Mouse (Mus musculus): ENCODE results near the gene Trpm8. TPM values are rescaled to one million over a fixed set of nuclear protein-coding genes. Genes with fewer than 3 reads are reported as not detected.

Trpm8 gene
- polyA plus RNA-seq, 1 experiment from 2014 or later = 0.01 TPM

DNA sequence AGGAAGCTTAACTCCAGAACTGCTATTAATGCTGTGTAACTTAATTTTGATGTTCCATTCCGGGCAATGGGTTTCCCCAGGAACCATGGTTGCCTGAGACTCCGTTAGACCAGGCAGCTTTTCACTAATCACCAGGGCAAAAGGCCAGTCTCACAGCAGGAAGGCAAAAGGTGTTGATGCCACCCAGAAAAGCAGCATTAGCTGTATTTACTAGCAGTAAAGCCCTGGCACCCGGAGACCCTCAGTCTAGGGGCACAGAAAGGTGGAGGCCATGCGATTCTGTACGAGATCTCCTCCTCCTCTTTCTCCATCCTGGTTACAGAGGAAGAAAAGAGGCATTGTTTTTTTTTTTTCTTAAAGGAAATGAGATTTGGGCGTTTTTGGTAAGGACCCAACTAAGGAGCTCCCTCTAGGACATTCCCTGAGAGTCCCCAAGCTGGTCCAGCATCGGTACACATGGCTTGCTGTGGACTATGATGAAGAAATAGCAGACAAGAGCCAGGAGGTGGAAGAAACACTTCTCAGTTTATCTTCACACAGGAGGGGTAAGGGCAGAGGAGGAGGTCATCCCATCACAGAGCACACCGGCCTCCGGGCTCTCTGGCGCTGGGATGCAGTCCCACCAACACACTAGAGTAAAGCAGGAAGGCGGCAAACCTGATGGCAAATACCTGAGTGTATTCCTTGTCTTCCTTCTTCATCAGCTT lies 2.9 kb upstream of the Trpm8 start:
- ChIA-PET POLR2A (interaction anchor here (0.7 to 2.5 kb wide), 2 partner anchors 12 to 17 kb away, joined by 4 to 7 read pairs; no protein-coding TSS in a partner anchor), CTCF (interaction anchor here (1.0 to 9.1 kb wide), 2 partner anchors 10 to 12 kb away, joined by 4 to 93 read pairs; no protein-coding TSS in a partner anchor)
- in situ Hi-C loops (cut with MboI; ENCODE audit: low pct_unique_long_range_greater_than_20kb) = loop anchor here (5.0 to 25.0 kb wide), 2 partner anchors 122 to 437 kb away; no protein-coding TSS in a partner anchor
- no peak for DNase-seq (ENCODE audit: low read depth, low spot score)
- TF ChIP-seq CTCF (IDR thresholded peaks at IDR 0.05) = no peak
- H3K27me3 ChIP-seq = no peaks in the 10 kb centered on the region
- no peak for ATAC-seq

DNA sequence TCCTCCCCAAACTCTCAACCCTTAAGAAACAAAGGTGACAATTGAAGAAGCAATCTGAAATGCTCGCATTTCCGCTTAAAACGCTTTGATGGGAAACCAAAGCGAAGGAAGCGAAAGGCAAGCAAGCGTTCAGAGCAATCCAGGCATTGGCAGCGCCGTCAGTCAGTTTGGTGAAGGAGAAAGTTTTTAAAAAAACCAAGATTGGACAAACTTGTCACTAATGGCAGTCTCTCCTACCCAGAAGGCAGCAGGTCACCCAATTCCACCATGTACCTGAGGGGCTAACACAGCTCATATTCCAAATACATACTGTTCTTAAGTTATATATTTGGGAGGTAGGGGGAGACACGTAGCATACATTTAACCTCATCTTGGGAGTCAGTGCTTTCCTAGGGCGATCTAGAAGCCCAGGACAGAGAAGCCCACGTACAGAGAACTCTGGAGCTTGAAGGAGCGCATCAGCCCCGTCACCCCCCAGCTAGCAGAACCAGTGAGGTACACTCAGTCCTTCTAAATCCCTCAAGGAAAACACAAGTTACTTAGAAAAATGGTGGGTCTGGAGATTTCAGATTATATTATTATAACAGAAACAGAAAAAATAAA lies 2.3 kb upstream of the Trpm8 start:
- in situ Hi-C loops (cut with MboI; ENCODE audit: low pct_unique_long_range_greater_than_20kb) = loop anchor here (5.0 to 25.0 kb wide), 2 partner anchors 123 to 438 kb away; no protein-coding TSS in a partner anchor
- POLR2A ChIA-PET = interaction anchor here (0.7 to 2.5 kb wide), 2 partner anchors 13 to 17 kb away, joined by 4 to 7 read pairs; no protein-coding TSS in a partner anchor
- no peak for TF ChIP-seq CTCF (IDR thresholded peaks at IDR 0.05)
- CTCF ChIA-PET = interaction anchor here (1.0 to 9.1 kb wide), 2 partner anchors 11 kb away, joined by 4 to 93 read pairs; no protein-coding TSS in a partner anchor
- no peak for DNase-seq (ENCODE audit: low read depth, low spot score)
- ATAC-seq = no peak
- H3K27me3 ChIP-seq = no peaks in the 10 kb centered on the region

DNA sequence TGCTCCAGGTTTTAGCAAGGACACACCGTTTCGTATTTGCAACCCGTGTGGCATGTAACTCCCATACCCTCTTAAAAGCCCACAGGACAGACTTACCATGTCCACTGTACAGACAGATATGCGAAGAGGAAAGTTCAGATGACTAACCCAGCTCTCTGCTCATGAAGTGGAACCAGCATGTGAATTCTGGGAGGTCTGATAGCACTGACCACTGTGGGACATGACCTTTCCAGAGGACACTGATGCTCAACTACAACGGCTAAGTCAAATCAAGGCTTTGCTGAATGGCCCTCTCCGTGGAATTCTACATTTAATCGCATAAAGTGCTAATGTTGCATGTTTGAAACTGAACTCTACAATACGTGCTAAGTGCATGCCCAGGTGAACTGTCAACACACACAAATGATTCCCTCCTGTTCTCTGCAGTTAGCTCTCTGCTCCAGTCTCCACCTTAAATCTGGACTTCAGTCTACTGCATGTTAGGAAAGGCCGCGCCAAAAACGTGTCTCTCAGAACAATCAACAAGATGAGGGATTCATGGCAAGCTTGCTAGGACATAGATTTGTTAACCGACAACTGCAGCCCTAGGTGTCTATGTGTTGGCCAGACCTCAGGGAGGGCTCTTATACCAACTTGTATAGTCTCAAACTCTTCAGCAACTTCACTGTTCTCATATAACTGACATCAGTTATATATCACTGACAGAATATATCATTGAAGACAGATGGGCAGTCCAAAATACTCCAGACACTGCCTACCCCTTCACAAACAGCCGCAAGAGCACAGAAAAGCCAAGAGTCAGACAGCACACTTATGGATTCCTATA lies 1.6 kb upstream of the Trpm8 start:
- no peak for DNase-seq (ENCODE audit: low read depth, low spot score)
- no peaks in the 10 kb centered on the region for H3K27me3 ChIP-seq
- TF ChIP-seq CTCF (IDR thresholded peaks at IDR 0.05) = no peak
- ChIA-PET CTCF (interaction anchor here (9.1 kb wide), 1 partner anchor 12 kb away, joined by 93 read pairs; no protein-coding TSS in a partner anchor), POLR2A (interaction anchor here (1.3 to 2.5 kb wide), 2 partner anchors 12 to 14 kb away, joined by 3 to 7 read pairs; no protein-coding TSS in a partner anchor)
- no peak for ATAC-seq
- in situ Hi-C loops (cut with MboI; ENCODE audit: low pct_unique_long_range_greater_than_20kb) = loop anchor here (5.0 to 25.0 kb wide), 2 partner anchors 124 to 439 kb away; no protein-coding TSS in a partner anchor

DNA sequence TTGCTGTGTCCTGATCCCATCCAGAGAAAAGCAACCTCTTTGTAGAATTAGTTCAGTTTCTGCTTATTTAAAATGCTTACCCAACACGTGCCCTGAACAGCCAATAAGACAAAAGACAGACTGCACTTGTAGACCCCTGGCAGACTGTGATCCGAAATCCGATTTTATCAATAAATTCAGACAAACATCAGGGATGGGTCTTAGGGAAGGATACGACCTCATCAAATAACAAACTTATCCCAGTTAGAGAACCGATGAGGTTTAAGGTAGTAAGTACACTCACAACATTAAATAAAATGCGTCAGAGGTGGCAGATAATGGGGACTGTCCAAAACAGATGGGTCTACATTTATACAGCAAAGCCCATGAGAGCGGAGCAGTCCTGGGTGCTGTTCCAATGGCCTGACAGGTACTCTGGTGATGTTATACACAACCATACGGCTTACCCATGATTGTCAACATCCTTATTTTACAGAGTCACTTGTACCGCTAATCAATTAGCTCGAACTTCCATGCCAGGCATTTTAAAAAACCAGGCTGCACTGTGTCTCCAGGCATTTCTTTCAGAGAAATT lies 850 bp upstream of the Trpm8 start:
- H3K27me3 ChIP-seq = no peaks in the 10 kb centered on the region
- TF ChIP-seq CTCF (IDR thresholded peaks at IDR 0.05) = no peak
- DNase-seq (ENCODE audit: low read depth, low spot score) (no peak), ATAC-seq (no peak)
- POLR2A ChIA-PET = interaction anchor here (0.6 to 1.3 kb wide), 2 partner anchors 13 to 41 kb away, joined by 3 to 4 read pairs; no protein-coding TSS in a partner anchor
- CTCF ChIA-PET = interaction anchor here (1.4 to 9.1 kb wide), 7 partner anchors 11 to 65 kb away, joined by 4 to 93 read pairs (median 7); partner anchors contain the start of gene Ugt1a1
- in situ Hi-C loops (cut with MboI; ENCODE audit: low pct_unique_long_range_greater_than_20kb) = loop anchor here (5.0 to 25.0 kb wide), 2 partner anchors 124 to 439 kb away; no protein-coding TSS in a partner anchor

DNA sequence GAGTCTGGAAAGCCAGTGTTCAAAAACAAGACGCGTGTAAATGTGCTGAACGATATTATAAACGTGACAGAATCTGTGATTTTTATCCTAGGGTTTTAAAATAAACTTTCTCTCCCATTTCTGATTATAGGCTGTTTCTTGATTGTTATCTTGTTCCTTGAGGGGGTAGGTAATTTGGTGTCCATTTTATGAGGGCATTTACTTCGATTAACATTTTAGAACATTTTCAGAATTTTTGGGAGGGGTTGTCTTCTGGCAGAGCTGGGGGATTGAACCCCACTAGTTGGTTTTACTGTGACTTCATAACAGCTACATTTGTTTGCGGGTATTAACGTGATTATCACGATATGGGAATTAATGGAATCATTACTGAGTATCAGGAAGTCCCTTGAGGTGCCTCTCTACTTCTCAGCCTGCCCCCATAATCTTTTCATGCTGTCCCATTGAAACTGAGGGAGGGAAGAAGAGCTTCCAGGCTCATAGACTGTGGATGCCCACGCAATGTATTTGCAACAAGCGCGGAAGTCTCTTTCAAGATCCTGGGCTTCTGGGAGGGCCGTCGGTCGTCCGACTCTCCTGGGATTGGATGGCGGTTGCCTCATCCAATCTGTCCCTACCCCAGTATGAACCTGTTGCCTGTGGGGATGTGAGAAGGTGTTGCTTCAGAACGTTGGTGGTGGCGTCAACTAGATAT lies 504 bp downstream of the Trpm8 start:
- no peak for TF ChIP-seq CTCF (IDR thresholded peaks at IDR 0.05)
- no peaks in the 10 kb centered on the region for H3K27me3 ChIP-seq
- POLR2A ChIA-PET = interaction anchor here (1.0 to 1.4 kb wide), 2 partner anchors 12 to 21 kb away, joined by 3 to 4 read pairs; no protein-coding TSS in a partner anchor
- CTCF ChIA-PET = interaction anchor here (1.1 to 9.1 kb wide), 11 partner anchors 9 to 128 kb away, joined by 4 to 93 read pairs (median 6); partner anchors contain the start of gene Ugt1a1
- no peak for DNase-seq (ENCODE audit: low read depth, low spot score)
- no peak for ATAC-seq
- in situ Hi-C loops (cut with MboI; ENCODE audit: low pct_unique_long_range_greater_than_20kb) = loop anchor here (5.0 to 25.0 kb wide), 2 partner anchors 126 to 441 kb away; no protein-coding TSS in a partner anchor

DNA sequence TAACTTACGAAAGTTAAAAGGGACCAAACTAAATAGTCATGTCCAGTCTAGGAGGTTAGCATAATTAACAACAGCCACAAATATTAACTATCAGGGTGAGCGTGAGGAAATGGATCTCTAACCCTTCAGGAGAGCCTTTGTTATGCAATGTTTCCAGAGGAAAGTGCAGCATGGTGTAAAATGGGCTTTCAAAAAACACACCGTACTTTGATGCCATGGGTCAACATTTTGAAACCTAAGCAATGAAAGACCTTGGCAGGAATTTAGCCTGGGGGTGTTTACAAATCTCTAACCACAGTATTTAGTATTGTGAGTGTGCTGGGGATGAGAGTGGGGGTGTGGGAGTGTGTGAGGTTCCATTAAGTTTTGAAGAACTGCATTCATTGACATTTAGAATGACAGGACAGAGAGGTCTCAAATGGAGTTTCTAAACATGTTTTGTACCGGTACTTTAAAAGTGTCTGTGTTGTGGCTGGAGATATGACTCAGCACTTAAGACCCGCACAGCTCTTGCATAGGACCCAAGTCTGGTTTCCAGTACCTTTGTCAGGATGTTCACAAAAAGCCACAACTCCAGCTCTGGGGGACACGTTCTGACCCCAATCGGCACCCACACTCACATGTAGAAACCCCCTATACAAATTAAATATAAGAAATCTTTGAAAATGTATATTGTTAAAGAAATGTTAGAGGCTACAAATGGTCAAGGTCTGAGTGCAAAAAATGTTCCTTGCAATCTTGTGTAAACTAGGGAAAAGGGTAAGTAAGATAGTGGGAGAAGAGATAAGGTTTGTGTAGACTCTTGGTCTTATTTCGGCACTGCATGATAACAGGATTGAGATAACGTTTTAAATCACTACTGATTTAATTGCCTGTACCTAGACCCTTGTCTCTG lies 1.9 kb downstream of the Trpm8 start:
- no peak for TF ChIP-seq CTCF (IDR thresholded peaks at IDR 0.05)
- DNase-seq (ENCODE audit: low read depth, low spot score) (no peak), ATAC-seq (no peak)
- ChIA-PET POLR2A (no interaction called here), CTCF (interaction anchor here (9.1 kb wide), 1 partner anchor 15 kb away, joined by 93 read pairs; no protein-coding TSS in a partner anchor)
- H3K27me3 ChIP-seq = no peaks in the 10 kb centered on the region
- in situ Hi-C loops (cut with MboI; ENCODE audit: low pct_unique_long_range_greater_than_20kb) = loop anchor here (5.0 to 25.0 kb wide), 3 partner anchors 127 to 442 kb away; partner anchors contain the start of gene Usp40

DNA sequence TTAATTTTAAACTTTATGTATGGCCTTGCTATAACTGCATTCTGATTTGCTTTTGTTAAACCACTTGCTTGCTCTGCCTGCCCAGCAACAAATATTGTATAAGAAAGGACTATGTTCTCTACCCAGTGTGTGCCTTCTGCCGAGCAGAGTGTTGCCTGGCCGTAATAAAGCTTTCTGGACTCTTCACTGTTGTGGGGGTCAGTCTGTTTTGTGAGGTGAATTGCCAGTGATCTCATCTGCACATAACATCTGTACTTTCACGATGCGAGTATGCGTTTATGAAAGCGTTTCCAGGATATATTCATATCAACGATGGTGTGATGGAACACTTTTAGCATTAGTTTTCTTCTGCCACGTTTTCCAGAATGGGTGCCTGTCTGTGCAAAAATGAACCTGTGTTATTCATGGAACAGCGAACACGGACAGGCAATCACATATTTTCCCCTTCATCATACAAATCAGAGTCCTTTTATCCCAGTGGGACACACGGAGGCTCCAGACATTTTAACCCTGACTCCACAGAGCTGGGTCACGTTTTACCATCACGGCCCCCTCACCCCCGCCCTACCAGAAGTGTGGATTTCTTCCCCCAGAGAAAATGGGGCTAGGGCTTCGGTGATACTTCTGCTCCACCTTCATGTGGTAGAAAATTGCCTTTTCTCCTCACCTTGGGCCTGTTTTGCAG lies 2.7 kb downstream of the Trpm8 start:
- no peaks in the 10 kb centered on the region for H3K27me3 ChIP-seq
- CTCF ChIA-PET = interaction anchor here (9.1 kb wide), 1 partner anchor 16 kb away, joined by 93 read pairs; no protein-coding TSS in a partner anchor
- TF ChIP-seq CTCF (IDR thresholded peaks at IDR 0.05) = no peak
- DNase-seq (ENCODE audit: low read depth, low spot score) (no peak), ATAC-seq (no peak)
- POLR2A ChIA-PET = no interaction called here
- in situ Hi-C loops (cut with MboI; ENCODE audit: low pct_unique_long_range_greater_than_20kb) = loop anchor here (10.0 to 25.0 kb wide), 2 partner anchors 275 to 443 kb away; partner anchors contain the start of gene Usp40

DNA sequence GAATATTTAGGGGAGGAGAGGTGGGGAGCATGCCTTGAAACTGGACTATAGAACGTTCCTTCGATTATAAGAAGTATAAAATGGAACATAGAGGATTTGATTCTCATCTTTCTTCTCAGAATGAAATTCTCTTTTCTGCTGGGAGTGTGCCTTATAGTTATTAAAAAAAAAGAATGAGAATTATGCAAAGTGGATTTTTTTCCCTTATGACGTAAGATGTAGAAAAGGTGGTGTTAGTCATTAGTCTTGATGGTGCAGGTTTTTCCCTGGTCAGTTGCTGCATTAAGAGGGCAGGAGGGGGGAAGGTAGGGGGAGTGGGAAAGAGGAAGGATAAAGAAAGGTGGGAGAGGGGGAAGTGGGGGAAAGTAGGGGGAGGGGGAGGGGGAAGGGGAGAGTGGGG lies 4.8 kb downstream of the Trpm8 start:
- in situ Hi-C loops (cut with MboI; ENCODE audit: low pct_unique_long_range_greater_than_20kb) = loop anchor here (10.0 to 25.0 kb wide), 2 partner anchors 278 to 445 kb away; partner anchors contain the start of gene Usp40
- TF ChIP-seq CTCF (IDR thresholded peaks at IDR 0.05) = no peak
- ATAC-seq (no peak), DNase-seq (ENCODE audit: low read depth, low spot score) (no peak)
- ChIA-PET CTCF (no interaction called here), POLR2A (no interaction called here)
- no peaks in the 10 kb centered on the region for H3K27me3 ChIP-seq
